Mouse (Mus musculus) liver, adult 2 months (tissue): ENCODE measurements around the gene Fam71d.

Experiments used
- CTCF ChIP-seq: fragments of 200-500 bp; IDR thresholded peaks from 2 replicates; pipeline ENCODE4 v1.5.1; 2011; ENCODE audit warnings: low read depth, low read length, control low read depth
- POLR2A ChIP-seq: fragments of 200-500 bp; IDR thresholded peaks from 2 replicates; pipeline ENCODE4 v1.6.1; 2011; ENCODE audit warnings: low read length, control low read depth; ENCODE audit not compliant: insufficient read depth; ENCODE audit errors: extremely low read depth

GRCm38 (mm10) chr12:78748113-78748512, 56.8 kb downstream of the Fam71d start:
- TF ChIP-seq CTCF (no peak), POLR2A (no peak)
